Mouse (Mus musculus) MEL (cell line): ENCODE data around the gene Atxn7l1.

ENCODE experiments used
- CHD1 ChIP-seq: IDR thresholded peaks from 2 replicates; pipeline ENCODE4 v1.6.1; 2012; ENCODE audit warnings: low read depth, mild to moderate bottlenecking, inconsistent platforms, low read length, improper control_type of control experiment
- CTCF ChIP-seq, 3 experiments: IDR thresholded peaks in 2 of 3; conservative IDR thresholded peaks in 1 of 3; 2 replicates each; pipeline ENCODE4 v1.5.1; 2011 to 2012; ENCODE audit warnings: low read length in 3 of 3, low read depth in 2 of 3, mild to moderate bottlenecking in 2 of 3, improper control_type of control experiment in 1 of 3, inconsistent platforms in 1 of 3, mixed read lengths in 1 of 3, moderate library complexity in 1 of 3; ENCODE audit not compliant: control insufficient read depth in 1 of 3, insufficient read depth in 1 of 3, poor library complexity in 1 of 3, severe bottlenecking in 1 of 3
- E2F4 ChIP-seq: IDR thresholded peaks from 2 replicates; pipeline ENCODE4 v1.6.1; 2011; ENCODE audit warnings: low read depth, low read length, improper control_type of control experiment, borderline replicate concordance
- POLR2AphosphoS2 ChIP-seq: IDR thresholded peaks from 2 replicates; pipeline ENCODE4 v1.6.1; 2011; ENCODE audit warnings: low read length, improper control_type of control experiment
- TBP ChIP-seq: IDR thresholded peaks from 2 replicates; pipeline ENCODE4 v1.8.0; 2011; ENCODE audit warnings: low read depth, low read length, improper control_type of control experiment
- TCF12 ChIP-seq: IDR thresholded peaks from 2 replicates; pipeline ENCODE4 v1.6.1; 2014; ENCODE audit warnings: low read depth, mild to moderate bottlenecking, inconsistent platforms, low read length, improper control_type of control experiment, moderate library complexity
- USF2 ChIP-seq, 2 experiments: IDR thresholded peaks; 2 replicates each; pipeline ENCODE4 v1.6.1; 2011 to 2012; ENCODE audit warnings: improper control_type of control experiment in 2 of 2, low read length in 2 of 2, borderline replicate concordance in 1 of 2, inconsistent platforms in 1 of 2, low read depth in 1 of 2, mild to moderate bottlenecking in 1 of 2; ENCODE audit not compliant: insufficient read depth in 1 of 2
- ZC3H11A ChIP-seq: IDR thresholded peaks from 2 replicates; pipeline ENCODE4 v1.6.1; 2012; ENCODE audit warnings: low read depth, mild to moderate bottlenecking, inconsistent platforms, low read length, improper control_type of control experiment

GRCm38 (mm10) chr12:33317792-33318530, 170.5 kb downstream of the Atxn7l1 start:
- TF ChIP-seq ZC3H11A (no peak), E2F4 (no peak), CTCF (IDR thresholded peaks at IDR 0.05 in 2 of 3, conservative IDR thresholded peaks at IDR 0.05 in 1 of 3; ENCODE audit: control insufficient read depth in 1 of 3, insufficient read depth in 1 of 3, low read depth in 2 of 3, low read length in 3 of 3, poor library complexity in 1 of 3, severe bottlenecking in 1 of 3) (no peak), POLR2AphosphoS2 (no peak), CHD1 (no peak), USF2 (IDR thresholded peaks at IDR 0.05; ENCODE audit: borderline replicate concordance in 1 of 2, insufficient read depth in 1 of 2, low read depth in 1 of 2, low read length in 2 of 2) (no peak), TBP (0 out of 2 replicates have a peak, but pooled peaks have one; percentile 11), TCF12 (peak; percentile 96)
